In the genomic region with DNA sequence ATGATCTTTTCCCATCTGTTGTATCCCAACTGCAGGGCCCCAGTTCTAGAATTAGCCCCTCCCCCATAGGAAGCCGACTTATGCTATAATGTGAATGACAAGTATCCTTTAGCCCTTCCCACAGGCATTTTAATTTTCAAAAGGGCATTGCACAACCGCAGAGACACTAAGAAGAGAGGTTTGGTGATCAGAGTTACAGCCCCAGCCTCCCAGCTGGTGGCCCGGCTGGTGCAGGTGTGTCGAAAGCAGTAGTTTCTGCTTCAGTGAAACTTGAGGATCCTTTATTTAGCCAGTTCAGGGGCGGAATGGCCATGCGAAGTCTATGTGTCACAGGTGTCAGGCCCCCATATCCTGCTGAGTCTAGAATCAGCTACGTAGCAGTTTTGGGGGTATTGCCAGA, we compare ENCODE assay signal across 20 mouse cellular contexts. TPM values are rescaled to one million over a fixed set of nuclear protein-coding genes. Genes with fewer than 3 reads are reported as not detected.
DNase-seq lines count a peak whose midpoint lies in the region; ATAC-seq and TF ChIP-seq lines count a peak whose summit lies in the region.
"Had no signal": no experiment of that assay in that cellular context is flagged by ENCODE, and none has a peak within 500 bp of the region (broad histone marks: within the 10 kb centered on the region; RNA-seq: fewer than 3 reads in every experiment).

No protein-coding gene starts in this region.

- no peak for TF ChIP-seq CTCF in stomach, postnatal 0 days (IDR thresholded peaks at IDR 0.05; ENCODE audit: low read depth)

- H3K36me3 ChIP-seq in lung, embryonic 16.5 days (ENCODE audit: control insufficient read depth, insufficient read depth, low read length), result no peaks in the 10 kb centered on the region
- H3K36me3 ChIP-seq in embryonic facial prominence, embryonic 14.5 days (ENCODE audit: control insufficient read depth, insufficient read depth, low read length), result no peaks in the 10 kb centered on the region
- no peaks in the 10 kb centered on the region for H3K36me3 ChIP-seq in limb, embryonic 15.5 days
- no peaks in the 10 kb centered on the region for H3K36me3 ChIP-seq in stomach, postnatal 0 days (ENCODE audit: control insufficient read depth, insufficient read depth, low read length)
- H3K36me3 ChIP-seq: hindbrain, embryonic 15.5 days; lung, embryonic 15.5 days had no signal

- no peaks in the 10 kb centered on the region for H3K27me3 ChIP-seq in lung, embryonic 16.5 days (ENCODE audit: control insufficient read depth, insufficient read depth, low read depth, low read length)
- no peaks in the 10 kb centered on the region for H3K27me3 ChIP-seq in embryonic facial prominence, embryonic 14.5 days (replicated peaks; ENCODE audit: control insufficient read depth, insufficient read depth, low read length)
- H3K27me3 ChIP-seq in limb, embryonic 15.5 days, result no peaks in the 10 kb centered on the region
- H3K27me3 ChIP-seq in stomach, postnatal 0 days (ENCODE audit: control insufficient read depth, insufficient read depth, low read length), result no peaks in the 10 kb centered on the region
- H3K27me3 ChIP-seq: hindbrain, embryonic 15.5 days; lung, embryonic 15.5 days had no signal

- H3K9ac ChIP-seq in lung, embryonic 16.5 days (ENCODE audit: low read length), result no peak overlapping the region
- H3K9ac ChIP-seq in embryonic facial prominence, embryonic 14.5 days (ENCODE audit: low read depth, low read length), result no peak overlapping the region
- no peak overlapping the region for H3K9ac ChIP-seq in limb, embryonic 15.5 days
- H3K9ac ChIP-seq in stomach, postnatal 0 days (ENCODE audit: low read length), result no peak overlapping the region
- H3K9ac ChIP-seq: hindbrain, embryonic 15.5 days; liver, embryonic 14.5 days; lung, embryonic 15.5 days had no signal

- no peak overlapping the region for H3K4me2 ChIP-seq in lung, embryonic 16.5 days (ENCODE audit: low read depth, low read length)
- H3K4me2 ChIP-seq in embryonic facial prominence, embryonic 14.5 days (ENCODE audit: low read depth, low read length), result no peak overlapping the region
- no peak overlapping the region for H3K4me2 ChIP-seq in limb, embryonic 15.5 days
- no peak overlapping the region for H3K4me2 ChIP-seq in stomach, postnatal 0 days (replicated peaks; ENCODE audit: low read depth)
- H3K4me2 ChIP-seq: hindbrain, embryonic 15.5 days; lung, embryonic 15.5 days had no signal

- DNase-seq in lung, postnatal 25 days (ENCODE audit: low spot score), result no peak
- DNase-seq in embryonic facial prominence, embryonic 14.5 days (ENCODE audit: low spot score), result no peak
- DNase-seq in stomach, postnatal 0 days (ENCODE audit: low spot score), result no peak
- DNase-seq in MN1 (ENCODE audit: low spot score), result no peak
- DNase-seq: adrenal gland, postnatal 10 days; gastrocnemius, postnatal 36 days; heart, postnatal 4 days; kidney, adult 2 months; layer of hippocampus, adult 9-11 months; midbrain, embryonic 14.5 days; right cerebral cortex, postnatal 4 days had no signal

- peak overlapping the region; percentile 55; the same call in 1 of the 2 replicates for H3K27ac ChIP-seq in lung, embryonic 16.5 days (ENCODE audit: low read length)
- H3K27ac ChIP-seq in embryonic facial prominence, embryonic 14.5 days (replicated peaks; ENCODE audit: low read depth, low read length), result 0 out of 2 replicates have a peak overlapping the region, but pooled peaks have one; percentile 35
- peak overlapping the region; percentile 81 for H3K27ac ChIP-seq in limb, embryonic 15.5 days
- H3K27ac ChIP-seq in stomach, postnatal 0 days (replicated peaks), result peak overlapping the region; percentile 89
- H3K27ac ChIP-seq: hindbrain, embryonic 15.5 days; kidney, postnatal 0 days; liver, embryonic 14.5 days had no signal

- H3K4me1 ChIP-seq in lung, embryonic 16.5 days (replicated peaks; ENCODE audit: control insufficient read depth, insufficient read depth, low read length), result peaks cover 50% of the 10 kb centered on the region
- H3K4me1 ChIP-seq in embryonic facial prominence, embryonic 14.5 days (ENCODE audit: control insufficient read depth, insufficient read depth, low read length), result peaks cover 47% of the 10 kb centered on the region
- H3K4me1 ChIP-seq in limb, embryonic 15.5 days, result peaks cover 96% of the 10 kb centered on the region
- peaks cover 9% of the 10 kb centered on the region for H3K4me1 ChIP-seq in stomach, postnatal 0 days (replicated peaks; ENCODE audit: control insufficient read depth, insufficient read depth)
- H3K4me1 ChIP-seq: hindbrain, embryonic 15.5 days had no signal

- H3K9me3 ChIP-seq in lung, embryonic 16.5 days (ENCODE audit: control insufficient read depth, low read length), result no peaks in the 10 kb centered on the region
- no peaks in the 10 kb centered on the region for H3K9me3 ChIP-seq in embryonic facial prominence, embryonic 14.5 days (ENCODE audit: control insufficient read depth, low read length)
- no peaks in the 10 kb centered on the region for H3K9me3 ChIP-seq in limb, embryonic 15.5 days
- H3K9me3 ChIP-seq in stomach, postnatal 0 days (ENCODE audit: control insufficient read depth, low read length), result no peaks in the 10 kb centered on the region
- H3K9me3 ChIP-seq: hindbrain, embryonic 15.5 days; lung, embryonic 15.5 days had no signal

- no peak for TF ChIP-seq EP300 in stomach, postnatal 0 days (optimal IDR thresholded peaks at IDR 0.05)

- WGBS in lung, embryonic 16.5 days, result 65% methylated on average over 7 of the region's 7 CpGs
- 66% methylated on average over 7 of the region's 7 CpGs for WGBS in embryonic facial prominence, embryonic 14.5 days
- 60% methylated on average over 7 of the region's 7 CpGs for WGBS in limb, embryonic 15.5 days
- WGBS in stomach, postnatal 0 days, result 64% methylated on average over 7 of the region's 7 CpGs

- ATAC-seq in lung, embryonic 16.5 days (ENCODE audit: low read depth), result no peak
- ATAC-seq in embryonic facial prominence, embryonic 14.5 days (ENCODE audit: low read depth), result no peak
- ATAC-seq in limb, embryonic 15.5 days (ENCODE audit: insufficient number of reproducible peaks, low FRiP score, low TSS enrichment, low read depth), result no peak
- no peak for ATAC-seq in stomach, postnatal 0 days (ENCODE audit: low FRiP score, low TSS enrichment)
- no peak for ATAC-seq in megakaryocyte-erythroid progenitor cell, adult 5-6 weeks (replicated peaks; ENCODE audit: low FRiP score, low TSS enrichment, poor library complexity, severe bottlenecking)
- ATAC-seq in monocyte, adult 5-6 weeks (replicated peaks; ENCODE audit: insufficient number of reproducible peaks, low FRiP score, low TSS enrichment, poor library complexity, severe bottlenecking), result no peak
- ATAC-seq: forebrain, embryonic 16.5 days had no signal

- H3K4me3 ChIP-seq in lung, embryonic 16.5 days (ENCODE audit: low read length), result no peak overlapping the region
- H3K4me3 ChIP-seq in embryonic facial prominence, embryonic 14.5 days (ENCODE audit: low read depth, low read length), result no peak overlapping the region
- no peak overlapping the region for H3K4me3 ChIP-seq in limb, embryonic 15.5 days
- H3K4me3 ChIP-seq in stomach, postnatal 0 days (ENCODE audit: low read depth, low read length), result no peak overlapping the region
- H3K4me3 ChIP-seq: hindbrain, embryonic 15.5 days; lung, embryonic 15.5 days had no signal

RNA-seq across cellular contexts. Expression of gene Sdc1, which starts 10.0 kb away (rescaled TPM):
- 166 and 170 TPM in 2 replicates for polyA plus RNA-seq in lung, embryonic 16.5 days (2015; fragmentation: Nextera tagmentation; extraction: Ambion mirVana)
- 113 and 143 TPM in 2 replicates for polyA plus RNA-seq in embryonic facial prominence, embryonic 14.5 days (2014; fragmentation: Nextera tagmentation; extraction: Ambion mirVana)
- 285 and 309 TPM in 2 replicates for polyA plus RNA-seq in limb, embryonic 15.5 days (2015; fragmentation: Nextera tagmentation; extraction: Ambion mirVana)
- 175 and 194 TPM in 2 replicates for polyA plus RNA-seq in stomach, postnatal 0 days (2015; fragmentation: Nextera tagmentation; extraction: Ambion mirVana)
- 2.0 and 3.1 TPM in 2 replicates for total RNA-seq in megakaryocyte-erythroid progenitor cell, adult 5-6 weeks (2014; fragmentation: Nextera tagmentation)
- 1.8 and 2.4 TPM in 2 replicates for total RNA-seq in megakaryocyte-erythroid progenitor cell, adult 5-6 weeks (2017)
- 4.6 to 7.4 TPM (median 5.4 TPM) in 3 replicates for total RNA-seq in monocyte, adult 5-6 weeks (2017)

Comparison
In these comparisons a context has a peak if more than half of its experiments do, and no peak if none do; other contexts are left out.
1. H3K27ac ChIP-seq: peak in every context shown above with its lines; median percentile 89 in stomach, postnatal 0 days; 81 in limb, embryonic 15.5 days; 55 in lung, embryonic 16.5 days; 35 in embryonic facial prominence, embryonic 14.5 days.